Mouse (Mus musculus) heart, embryonic 12.5 days (tissue): ENCODE results near the gene Gpr183. TPM values are rescaled to one million over a fixed set of nuclear protein-coding genes. Genes with fewer than 3 reads are reported as not detected.
A peak's percentile ranks its signal among the peaks of the same experiment; 100 is the strongest.

Experiments used
- ATAC-seq: fragments of 200-750 bp; cut with Nextera tagmentation; 2 replicates; pipeline ENCODE4 v1.8.0; 2017; ENCODE audit warnings: moderate TSS enrichment, moderate library complexity; ENCODE audit not compliant: insufficient number of reproducible peaks, low FRiP score
- H3K27ac ChIP-seq: fragments of 300-500 bp; sonication (generic); 2 replicates; pipeline ENCODE4 v1.5.1; 2016; ENCODE audit warnings: mild to moderate bottlenecking, moderate library complexity; ENCODE audit not compliant: poor library complexity, severe bottlenecking
- H3K27me3 ChIP-seq: fragments of 300-500 bp; sonication (generic); replicated peaks from 2 replicates; pipeline ENCODE4 v1.6.1; 2016; ENCODE audit warnings: mild to moderate bottlenecking, moderate library complexity
- H3K36me3 ChIP-seq: fragments of 300-500 bp; sonication (generic); 2 replicates; pipeline ENCODE4 v1.6.1; 2016; ENCODE audit warnings: mild to moderate bottlenecking, moderate library complexity
- H3K4me1 ChIP-seq: fragments of 300-500 bp; sonication (generic); replicated peaks from 2 replicates; pipeline ENCODE4 v1.6.1; 2016; ENCODE audit warnings: mild to moderate bottlenecking
- H3K4me2 ChIP-seq: fragments of 300-500 bp; sonication (generic); 2 replicates; pipeline ENCODE4 v1.6.1; 2016; ENCODE audit warnings: mild to moderate bottlenecking, moderate library complexity
- H3K4me3 ChIP-seq: fragments of 300-500 bp; sonication (generic); 2 replicates; pipeline ENCODE4 v1.5.1; 2016; ENCODE audit warnings: mild to moderate bottlenecking
- H3K9ac ChIP-seq: fragments of 300-500 bp; sonication (generic); 2 replicates; pipeline ENCODE4 v1.6.1; 2016; ENCODE audit warnings: mild to moderate bottlenecking, moderate library complexity
- H3K9me3 ChIP-seq: fragments of 300-500 bp; sonication (generic); replicated peaks from 2 replicates; pipeline ENCODE4 v1.6.1; 2016; ENCODE audit warnings: mild to moderate bottlenecking, moderate library complexity
- WGBS: fragments of 180-500 bp; shearing (Covaris S2); methylation state at CpG from one replicate; pipeline ENCODE4 v1.1.7; 2016; 5-methylcytosine and 5-hydroxymethylcytosine counted together
- polyA plus RNA-seq: library from polyadenylated mRNA; unstranded; fragments of >200 nt; fragmentation: Nextera tagmentation; extraction: Ambion mirVana; gene quantifications from 2 replicates; pipeline ENCODE4 v1.2.1, GENCODE M21; 2016

Gpr183 gene
- polyA plus RNA-seq, 1 experiment from 2014 or later: 1.7 TPM

DNA sequence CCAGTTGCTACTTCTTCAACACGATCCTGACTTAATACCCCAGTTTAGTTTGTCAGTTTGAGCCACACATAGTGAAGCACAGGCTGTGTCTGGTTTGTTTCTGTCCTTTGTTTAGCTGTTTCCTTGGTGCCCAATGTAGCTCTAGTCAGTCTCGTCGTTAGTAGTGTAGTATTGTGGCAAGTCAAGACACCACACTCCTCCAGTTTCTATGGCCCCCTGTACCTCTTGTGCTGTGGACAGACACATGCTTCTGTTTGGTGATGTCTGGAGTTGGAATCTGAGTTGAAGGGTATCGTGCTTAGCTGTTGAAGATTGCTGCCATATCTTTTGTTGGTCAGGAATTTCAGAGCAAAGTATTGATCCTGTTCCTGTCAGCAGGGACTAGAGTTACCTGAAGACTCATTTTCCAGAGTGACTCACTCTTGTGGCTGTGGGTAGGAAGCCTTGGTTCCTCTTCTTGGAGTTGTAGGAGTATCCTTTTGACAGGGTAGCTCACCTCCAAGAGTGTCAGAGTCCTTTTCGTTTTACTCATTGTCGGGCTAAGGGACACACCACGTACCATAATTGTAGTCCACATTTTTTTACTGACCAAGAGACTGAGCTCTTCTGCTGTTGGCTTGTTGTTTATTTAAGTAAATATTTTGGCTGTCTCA, 34.1 kb downstream of the Gpr183 start:
- ATAC-seq: no peak
- no peak overlapping the region for H3K4me2 ChIP-seq
- 59% methylated on average over 7 of the region's 7 CpGs for WGBS

DNA sequence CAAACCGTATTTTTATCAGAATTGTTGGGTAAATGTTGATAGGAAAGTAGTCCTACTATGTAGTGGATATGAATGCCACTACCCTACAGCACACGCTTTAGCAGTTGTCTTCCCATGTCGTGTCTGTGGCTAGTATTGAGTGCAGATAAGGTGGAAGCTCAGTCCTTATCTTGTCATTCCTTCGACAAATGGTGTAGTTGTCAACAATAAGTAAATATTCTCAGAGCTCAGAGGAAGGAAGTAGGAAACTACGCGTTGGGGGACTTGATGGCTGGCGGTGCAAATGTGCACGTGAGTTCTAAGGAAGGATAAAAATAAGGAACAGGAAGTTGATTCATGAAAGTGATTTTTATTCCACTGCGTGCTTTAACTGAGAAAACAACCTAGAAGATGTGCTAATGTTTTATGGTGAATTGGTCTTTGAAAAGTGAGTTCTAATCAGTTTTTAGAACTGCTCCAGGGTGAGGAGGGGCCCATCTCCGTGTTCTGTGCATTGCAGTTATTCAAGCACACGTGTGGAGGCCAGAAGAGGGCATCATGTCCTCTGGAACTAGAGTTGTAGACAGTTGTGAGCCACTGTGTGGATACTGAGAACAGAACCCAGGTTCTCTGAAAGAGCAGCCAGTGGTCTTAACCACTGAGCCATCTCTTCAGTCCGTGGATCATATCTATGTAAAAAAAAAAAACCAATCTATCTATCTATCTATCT, 35.6 kb downstream of the Gpr183 start:
- no peak overlapping the region for H3K4me2 ChIP-seq
- ATAC-seq: no peak; the same call in 1 of the 2 replicates
- no peak overlapping the region for H3K4me3 ChIP-seq
- H3K4me1 ChIP-seq: peaks cover 28% of the 10 kb centered on the region
- 0 out of 2 replicates have a peak overlapping the region, but pooled peaks have one; percentile 51 for H3K27ac ChIP-seq
- peaks cover 8% of the 10 kb centered on the region for H3K36me3 ChIP-seq
- no peaks in the 10 kb centered on the region for H3K9me3 ChIP-seq
- WGBS: 46% methylated on average over 12 of the region's 12 CpGs
- H3K27me3 ChIP-seq: no peaks in the 10 kb centered on the region
- H3K9ac ChIP-seq: no peak overlapping the region

More for the DNA sequence above, 34.1 kb downstream of the Gpr183 start:
- Histone ChIP-seq H3K27me3 (no peaks in the 10 kb centered on the region), H3K9ac (no peak overlapping the region), H3K4me1 (peaks cover 28% of the 10 kb centered on the region), H3K27ac (no peak overlapping the region), H3K9me3 (0 out of 2 replicates have a peak, but pooled peaks cover 5% of the 10 kb centered on the region), H3K4me3 (no peak overlapping the region), H3K36me3 (peaks cover 16% of the 10 kb centered on the region)

DNA sequence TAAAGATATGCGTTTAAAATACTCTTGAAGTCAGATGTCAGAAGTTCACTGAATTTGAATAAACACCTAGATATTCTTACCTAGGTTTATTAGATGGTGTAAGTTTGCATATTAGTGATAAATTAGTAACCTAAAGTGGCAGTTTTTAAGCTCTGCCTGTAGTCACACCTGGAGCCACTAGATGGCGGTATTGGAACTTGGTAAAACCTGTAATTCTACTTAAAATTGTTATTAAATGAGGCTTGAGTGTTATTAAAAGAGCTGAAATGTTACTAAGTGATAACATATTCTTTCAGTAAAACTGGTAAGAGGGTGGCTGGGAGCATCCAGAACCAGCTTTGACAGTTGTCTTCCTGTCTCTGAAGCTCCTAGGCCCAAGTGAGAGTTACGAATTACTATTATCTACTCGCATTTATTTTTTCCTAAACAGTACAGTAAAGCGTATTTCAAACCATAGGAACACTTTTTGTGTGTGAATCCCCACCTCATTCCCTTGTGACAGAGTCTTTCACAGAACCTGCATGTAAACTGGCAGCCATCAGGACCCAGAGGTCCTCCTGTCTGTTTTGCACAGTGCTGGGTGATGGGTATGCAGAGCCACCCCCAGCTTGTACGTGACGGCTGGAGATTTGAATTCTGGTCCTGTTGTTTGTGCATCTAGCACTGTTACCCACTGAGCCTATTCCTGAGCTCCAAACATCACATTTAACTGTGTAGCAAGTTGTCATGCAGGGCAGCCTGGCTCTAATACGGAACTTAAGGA, 36.4 kb downstream of the Gpr183 start:
- no peaks in the 10 kb centered on the region for H3K9me3 ChIP-seq
- 49% methylated on average over 8 of the region's 8 CpGs for WGBS
- no peak for ATAC-seq
- no peaks in the 10 kb centered on the region; the same call in 1 of the 2 replicates for H3K36me3 ChIP-seq
- H3K27ac ChIP-seq: peak overlapping the region; percentile 51; the same call in 1 of the 2 replicates
- no peak overlapping the region for H3K4me3 ChIP-seq
- H3K4me1 ChIP-seq: peaks cover 31% of the 10 kb centered on the region
- H3K9ac ChIP-seq: no peak overlapping the region
- H3K27me3 ChIP-seq: no peaks in the 10 kb centered on the region
- H3K4me2 ChIP-seq: no peak overlapping the region

DNA sequence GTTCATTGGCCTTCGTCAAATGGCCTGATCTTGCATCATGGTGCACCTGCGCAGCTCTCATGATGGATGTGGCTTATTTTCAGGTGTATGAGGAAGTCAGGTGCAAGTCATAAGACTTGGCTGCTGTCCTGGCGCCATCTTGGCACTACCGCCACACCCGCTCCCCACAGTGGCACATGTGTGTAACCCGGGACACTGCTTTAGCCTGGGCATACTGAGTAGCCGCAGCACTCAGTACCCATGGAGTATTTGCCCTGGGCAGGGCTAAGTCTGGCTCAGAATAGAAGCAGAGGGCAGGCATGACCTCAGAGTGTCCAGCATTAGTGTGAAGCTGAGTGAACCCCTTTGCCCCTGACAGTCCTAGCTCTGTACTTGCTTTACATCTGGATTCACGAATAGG, 37.5 kb downstream of the Gpr183 start:
- H3K9me3 ChIP-seq: no peaks in the 10 kb centered on the region
- peaks cover 36% of the 10 kb centered on the region for H3K4me1 ChIP-seq
- H3K27me3 ChIP-seq: no peaks in the 10 kb centered on the region
- 86% methylated on average over 8 of the region's 8 CpGs for WGBS
- H3K27ac ChIP-seq: no peak overlapping the region
- no peak overlapping the region for H3K4me2 ChIP-seq
- H3K36me3 ChIP-seq: no peaks in the 10 kb centered on the region
- no peak for ATAC-seq
- no peak overlapping the region for H3K9ac ChIP-seq
- no peak overlapping the region for H3K4me3 ChIP-seq

DNA sequence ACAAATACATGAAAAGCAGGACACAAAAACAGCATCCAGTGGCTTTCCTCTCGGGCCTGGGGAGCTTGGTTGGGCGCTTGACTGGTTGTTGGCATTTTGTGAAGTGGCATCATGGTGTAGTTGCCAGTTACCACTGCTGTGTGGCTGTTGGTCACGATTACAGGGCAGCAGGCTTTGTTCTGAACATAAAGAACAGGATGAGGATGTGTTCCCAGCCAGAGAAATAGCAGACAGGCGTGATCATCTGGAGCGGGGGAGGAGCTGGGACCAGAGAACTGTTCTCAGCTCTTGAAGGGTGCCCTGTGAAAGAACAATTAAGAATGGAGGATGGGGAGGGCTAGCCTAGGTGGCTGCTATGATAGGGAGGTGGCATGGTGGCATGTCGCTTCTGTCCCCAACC, 38.1 kb downstream of the Gpr183 start:
- H3K9ac ChIP-seq: no peak overlapping the region
- peaks cover 34% of the 10 kb centered on the region for H3K4me1 ChIP-seq
- no peaks in the 10 kb centered on the region for H3K27me3 ChIP-seq
- H3K4me2 ChIP-seq: no peak overlapping the region
- no peak overlapping the region for H3K4me3 ChIP-seq
- ATAC-seq: no peak
- WGBS: 80% methylated on average over 6 of the region's 6 CpGs
- no peak overlapping the region for H3K27ac ChIP-seq
- H3K36me3 ChIP-seq: no peaks in the 10 kb centered on the region
- H3K9me3 ChIP-seq: no peaks in the 10 kb centered on the region

DNA sequence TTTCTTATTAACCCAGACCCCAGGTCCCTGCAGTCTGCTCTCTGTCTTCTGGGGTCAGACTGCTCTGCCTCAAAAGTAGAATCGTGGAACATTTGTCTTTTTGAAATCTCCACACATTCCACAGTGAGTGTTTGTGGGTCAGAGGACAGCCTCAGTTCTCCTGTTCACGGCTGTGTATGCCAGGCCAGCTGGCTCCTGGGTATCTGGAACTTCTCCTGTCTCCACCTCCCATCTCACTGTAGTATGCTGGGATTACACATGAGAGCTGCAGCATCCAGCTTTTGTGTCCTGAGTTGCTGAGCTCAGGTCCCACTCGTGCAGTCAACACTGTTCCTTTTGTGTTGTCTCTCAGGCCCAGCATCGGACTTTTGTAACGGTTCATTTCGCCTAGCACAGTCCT, 40.1 kb downstream of the Gpr183 start:
- no peak overlapping the region for H3K27ac ChIP-seq
- no peak overlapping the region for H3K4me3 ChIP-seq
- H3K4me2 ChIP-seq: no peak overlapping the region
- H3K36me3 ChIP-seq: no peaks in the 10 kb centered on the region
- H3K4me1 ChIP-seq: peaks cover 40% of the 10 kb centered on the region
- WGBS: 71% methylated on average over 6 of the region's 6 CpGs
- H3K27me3 ChIP-seq: no peaks in the 10 kb centered on the region
- ATAC-seq: no peak
- no peak overlapping the region for H3K9ac ChIP-seq
- H3K9me3 ChIP-seq: no peaks in the 10 kb centered on the region

DNA sequence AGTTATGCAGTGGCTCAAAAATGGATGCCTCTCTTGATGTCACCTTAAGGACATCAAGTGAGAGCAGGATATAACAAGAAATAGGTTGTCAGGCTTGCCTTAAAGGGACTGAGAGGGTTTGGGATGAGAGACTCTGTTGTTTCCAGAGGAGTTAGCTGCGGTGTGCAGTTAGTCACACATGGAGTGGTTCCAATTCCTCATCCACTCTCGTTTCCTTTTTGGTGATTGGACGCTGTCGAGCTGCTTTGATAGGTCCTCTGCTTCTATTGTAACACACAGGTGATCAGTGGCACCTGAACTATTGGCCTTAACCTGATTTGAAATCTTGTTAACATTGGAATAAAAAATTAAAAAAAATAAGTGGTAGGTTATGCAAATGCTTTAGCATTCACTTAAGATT, 42.3 kb downstream of the Gpr183 start:
- 73% methylated on average over 4 of the region's 4 CpGs for WGBS

DNA sequence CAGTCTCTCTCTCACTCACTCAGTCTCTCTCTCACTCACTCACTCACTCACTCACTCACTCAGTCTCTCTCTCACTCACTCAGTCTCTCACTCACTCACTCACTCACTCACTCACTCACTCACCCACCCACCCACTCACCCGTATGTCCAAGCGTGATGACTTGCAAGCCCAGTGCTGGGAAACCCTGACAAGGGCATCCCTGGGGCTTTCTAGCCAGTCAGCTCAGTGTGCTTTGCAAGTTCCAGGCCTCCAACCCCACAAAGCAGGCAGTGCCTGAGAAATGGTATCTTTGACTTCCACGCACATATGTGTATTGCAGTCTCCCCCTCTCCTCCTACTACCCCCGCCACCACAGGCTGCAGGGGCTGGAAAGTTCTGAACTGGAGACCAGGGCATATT, 43.0 kb downstream of the Gpr183 start:
- Histone ChIP-seq H3K4me1 (peaks cover 30% of the 10 kb centered on the region), H3K9me3 (no peaks in the 10 kb centered on the region), H3K9ac (no peak overlapping the region), H3K4me2 (no peak overlapping the region), H3K36me3 (peaks cover 12% of the 10 kb centered on the region), H3K4me3 (no peak overlapping the region), H3K27ac (no peak overlapping the region), H3K27me3 (no peaks in the 10 kb centered on the region)
- WGBS: 87% methylated on average over 4 of the region's 4 CpGs
- ATAC-seq: no peak

More for the DNA sequence above, 42.3 kb downstream of the Gpr183 start:
- Histone ChIP-seq H3K27ac (no peak overlapping the region), H3K27me3 (no peaks in the 10 kb centered on the region), H3K36me3 (peaks cover 5% of the 10 kb centered on the region; the same call in 1 of the 2 replicates), H3K9me3 (no peaks in the 10 kb centered on the region), H3K4me1 (peaks cover 30% of the 10 kb centered on the region), H3K4me2 (no peak overlapping the region), H3K9ac (no peak overlapping the region), H3K4me3 (no peak overlapping the region)
- no peak for ATAC-seq

DNA sequence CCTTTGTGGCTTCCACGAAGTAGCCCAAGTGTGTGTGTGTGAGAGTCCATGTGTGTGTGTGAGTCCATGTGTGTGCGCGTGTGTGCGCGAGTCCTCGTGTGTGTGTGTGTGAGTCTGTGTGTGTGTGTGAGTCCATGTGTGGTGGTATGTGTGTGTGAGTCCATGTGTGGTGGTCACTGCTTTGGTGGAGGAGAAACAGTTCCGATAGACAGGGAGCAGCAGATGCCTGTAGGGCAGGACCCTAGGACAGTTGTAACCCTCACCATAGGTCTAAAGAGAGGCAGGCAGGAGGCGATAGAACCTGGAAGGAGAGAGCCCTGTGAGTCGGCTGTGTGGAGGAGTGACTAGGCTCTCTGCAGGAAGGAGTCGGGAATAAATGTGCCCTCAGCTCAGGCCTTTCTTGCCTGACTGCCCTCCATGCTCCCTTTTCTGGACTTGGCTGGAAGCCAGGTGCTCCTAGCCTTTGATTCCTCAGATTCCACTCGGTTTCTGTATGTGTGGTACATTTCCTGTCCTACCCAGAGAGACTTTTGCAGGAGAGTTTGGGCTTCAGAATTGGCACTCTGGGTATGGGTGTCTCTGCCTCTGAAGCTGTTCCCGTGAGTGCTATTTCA, 44.4 kb downstream of the Gpr183 start:
- Histone ChIP-seq H3K9ac (0 out of 2 replicates have a peak overlapping the region, but pooled peaks have one; percentile 5), H3K9me3 (no peaks in the 10 kb centered on the region), H3K4me2 (no peak overlapping the region), H3K36me3 (peaks cover 24% of the 10 kb centered on the region), H3K4me3 (no peak overlapping the region), H3K4me1 (peaks cover 30% of the 10 kb centered on the region), H3K27ac (peak overlapping the region; percentile 26; the same call in 1 of the 2 replicates), H3K27me3 (no peaks in the 10 kb centered on the region)
- peak; percentile 15; the same call in 1 of the 2 replicates for ATAC-seq
- 67% methylated on average over 12 of the region's 12 CpGs for WGBS

DNA sequence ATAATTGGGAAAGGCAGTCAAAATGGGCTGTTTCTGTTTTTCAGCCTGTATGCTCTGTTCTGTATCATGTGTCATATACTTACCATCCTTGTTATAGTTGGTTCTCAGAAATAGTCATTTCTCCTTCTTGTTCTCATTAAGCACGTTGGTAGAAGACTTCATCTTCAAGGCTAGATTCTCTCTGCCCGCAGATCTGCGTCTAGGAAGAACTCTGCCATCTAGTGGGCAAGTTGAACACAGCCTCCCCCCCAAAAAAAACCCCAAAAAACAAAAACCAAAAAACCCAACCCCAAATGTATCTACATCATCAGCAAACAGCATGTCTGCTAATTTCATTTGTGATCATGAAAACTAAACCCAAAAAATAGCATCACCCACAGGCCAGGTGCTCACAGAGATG, 45.2 kb downstream of the Gpr183 start:
- Histone ChIP-seq H3K36me3 (peaks cover 26% of the 10 kb centered on the region), H3K9ac (no peak overlapping the region), H3K9me3 (no peaks in the 10 kb centered on the region), H3K4me3 (no peak overlapping the region), H3K4me1 (peaks cover 30% of the 10 kb centered on the region), H3K27ac (no peak overlapping the region), H3K4me2 (no peak overlapping the region), H3K27me3 (no peaks in the 10 kb centered on the region)
- ATAC-seq: no peak
- 27% methylated on average over 3 of the region's 3 CpGs for WGBS

DNA sequence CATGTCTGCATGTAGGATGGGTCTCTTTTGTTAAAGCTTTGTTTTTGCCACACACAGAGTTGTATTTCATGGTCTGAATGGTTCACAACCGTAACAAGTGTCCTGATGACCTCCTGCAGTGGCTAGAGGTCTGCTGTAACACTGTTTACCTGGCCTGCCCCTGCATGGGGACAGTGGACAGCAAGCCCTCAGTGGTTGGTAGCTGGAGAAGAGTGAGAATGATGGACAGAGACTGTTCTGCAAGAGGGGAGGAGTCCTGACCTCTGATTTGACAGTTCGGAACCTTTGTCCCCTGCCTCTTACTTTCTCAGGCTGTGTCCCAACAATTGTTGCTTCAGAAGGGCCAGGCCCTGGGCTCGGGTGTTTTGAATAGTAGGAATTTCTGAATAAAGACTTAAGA, 46.7 kb downstream of the Gpr183 start:
- peaks cover 25% of the 10 kb centered on the region for H3K4me1 ChIP-seq
- ATAC-seq: no peak
- H3K9me3 ChIP-seq: no peaks in the 10 kb centered on the region
- H3K4me2 ChIP-seq: no peak overlapping the region
- no peak overlapping the region for H3K4me3 ChIP-seq
- H3K36me3 ChIP-seq: peaks cover 26% of the 10 kb centered on the region
- no peak overlapping the region for H3K27ac ChIP-seq
- 78% methylated on average over 3 of the region's 3 CpGs for WGBS
- H3K27me3 ChIP-seq: no peaks in the 10 kb centered on the region
- H3K9ac ChIP-seq: no peak overlapping the region
